Mouse (Mus musculus): Measurements from ENCODE around the gene Xxylt1. TPM values are rescaled to one million over a fixed set of nuclear protein-coding genes. Genes with fewer than 3 reads are reported as not detected.
A peak's percentile ranks its signal among the peaks of the same experiment; 100 is the strongest.

Xxylt1 gene
- polyA plus RNA-seq, 1 experiment from 2014 or later = 11.7 TPM

DNA sequence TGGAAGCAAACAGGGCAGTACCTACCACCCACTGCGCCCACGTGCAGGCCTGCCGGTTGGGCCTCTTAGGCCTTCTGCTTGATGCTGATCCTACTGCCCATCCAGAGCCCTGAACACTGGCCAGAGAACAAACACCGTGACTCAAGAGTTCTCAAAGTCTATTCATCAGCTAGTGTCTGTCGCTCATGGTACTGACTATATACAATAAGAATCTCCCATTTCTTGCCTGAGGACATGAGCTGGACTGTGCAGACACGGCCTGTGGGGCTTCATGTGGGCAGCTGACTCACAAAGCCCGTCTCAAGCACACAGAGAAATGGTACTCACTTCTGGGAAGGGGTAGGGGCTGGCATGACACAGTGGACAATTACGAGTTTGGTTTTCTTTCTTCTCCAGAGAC, 125.1 kb downstream of the Xxylt1 start:
- no peak overlapping the region for H3K9ac ChIP-seq (ENCODE audit: low read length)
- no peaks in the 10 kb centered on the region for H3K9me3 ChIP-seq (ENCODE audit: control insufficient read depth, low read length)
- H3K27ac ChIP-seq (ENCODE audit: low read depth, low read length) = no peak overlapping the region
- ATAC-seq (ENCODE audit: low FRiP score) = no peak
- no peaks in the 10 kb centered on the region for H3K4me1 ChIP-seq (ENCODE audit: control insufficient read depth, insufficient read depth, low read length)
- no peak for DNase-seq (ENCODE audit: low spot score, missing footprints)
- no peaks in the 10 kb centered on the region for H3K36me3 ChIP-seq (ENCODE audit: control insufficient read depth, insufficient read depth, low read length)
- H3K4me3 ChIP-seq (ENCODE audit: low read depth, low read length) = no peak overlapping the region
- H3K27me3 ChIP-seq (ENCODE audit: control insufficient read depth, insufficient read depth, low read length) = no peaks in the 10 kb centered on the region
- 91% methylated on average over 8 of the region's 8 CpGs for WGBS
- H3K4me2 ChIP-seq = no peak overlapping the region

DNA sequence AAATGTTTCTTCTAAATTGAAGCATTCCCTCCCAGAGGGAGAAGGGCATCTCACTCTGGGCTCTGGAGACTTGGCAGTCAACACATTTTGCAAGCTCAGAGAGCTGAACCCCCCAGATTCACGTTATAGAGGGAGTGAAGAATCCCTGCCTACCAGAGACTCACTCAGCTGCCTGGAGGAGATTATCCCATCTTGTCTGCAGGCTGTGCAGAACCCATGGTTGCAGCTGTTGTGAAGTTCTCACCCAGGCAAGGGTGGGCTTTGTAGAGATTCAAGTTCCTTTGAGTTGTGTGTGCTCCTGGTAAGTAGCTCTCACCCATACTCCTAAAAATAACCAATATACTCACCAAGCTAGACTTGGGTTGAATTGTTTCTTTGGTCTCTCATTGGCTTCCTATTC, 132.6 kb downstream of the Xxylt1 start:
- Histone ChIP-seq H3K27ac (ENCODE audit: low read depth, low read length) (no peak overlapping the region), H3K4me2 (no peak overlapping the region), H3K4me3 (ENCODE audit: low read depth, low read length) (no peak overlapping the region), H3K9ac (ENCODE audit: low read length) (no peak overlapping the region), H3K9me3 (ENCODE audit: control insufficient read depth, low read length) (no peaks in the 10 kb centered on the region; the same call in 1 of the 2 replicates), H3K36me3 (ENCODE audit: control insufficient read depth, insufficient read depth, low read length) (no peaks in the 10 kb centered on the region), H3K4me1 (ENCODE audit: control insufficient read depth, insufficient read depth, low read length) (no peaks in the 10 kb centered on the region), H3K27me3 (ENCODE audit: control insufficient read depth, insufficient read depth, low read length) (no peaks in the 10 kb centered on the region)
- DNase-seq (ENCODE audit: low spot score, missing footprints) = no peak
- WGBS = 62% methylated on average over 1 of the region's 1 CpGs
- ATAC-seq (ENCODE audit: low FRiP score) = no peak

DNA sequence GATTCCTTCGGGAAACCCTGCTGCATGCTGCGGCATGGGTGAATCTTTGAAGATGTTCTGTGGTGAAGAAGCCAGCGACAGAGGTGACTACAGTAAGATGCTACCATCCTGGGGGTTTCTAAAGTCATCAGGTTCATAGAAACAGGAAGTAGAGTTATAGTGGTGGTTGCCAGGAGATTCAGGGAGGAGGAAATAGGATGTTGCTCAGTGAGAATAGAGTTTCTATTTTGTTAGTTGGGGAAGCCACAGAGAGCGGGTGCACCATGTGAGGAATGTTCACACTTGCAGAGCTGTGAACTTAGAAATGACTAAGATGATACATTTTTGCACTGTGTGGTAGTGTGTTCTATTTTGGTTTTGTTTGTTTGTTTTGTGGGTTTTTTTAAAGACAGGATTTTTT, 133.0 kb downstream of the Xxylt1 start:
- ATAC-seq (ENCODE audit: low FRiP score) (no peak), DNase-seq (ENCODE audit: low spot score, missing footprints) (no peak)
- H3K4me3 ChIP-seq (ENCODE audit: low read depth, low read length) = no peak overlapping the region
- no peak overlapping the region for H3K4me2 ChIP-seq
- H3K36me3 ChIP-seq (ENCODE audit: control insufficient read depth, insufficient read depth, low read length) = no peaks in the 10 kb centered on the region
- no peaks in the 10 kb centered on the region; the same call in 1 of the 2 replicates for H3K9me3 ChIP-seq (ENCODE audit: control insufficient read depth, low read length)
- 97% methylated on average over 4 of the region's 4 CpGs for WGBS
- H3K27me3 ChIP-seq (ENCODE audit: control insufficient read depth, insufficient read depth, low read length) = no peaks in the 10 kb centered on the region
- no peak overlapping the region for H3K27ac ChIP-seq (ENCODE audit: low read depth, low read length)
- H3K4me1 ChIP-seq (ENCODE audit: control insufficient read depth, insufficient read depth, low read length) = no peaks in the 10 kb centered on the region
- H3K9ac ChIP-seq (ENCODE audit: low read length) = no peak overlapping the region

- Histone ChIP-seq H3K9me3 (ENCODE audit: control insufficient read depth, low read length) (no peaks in the 10 kb centered on the region; the same call in 1 of the 2 replicates), H3K36me3 (ENCODE audit: control insufficient read depth, insufficient read depth, low read length) (no peaks in the 10 kb centered on the region), H3K27ac (ENCODE audit: low read depth, low read length) (no peak overlapping the region), H3K27me3 (ENCODE audit: control insufficient read depth, insufficient read depth, low read length) (no peaks in the 10 kb centered on the region), H3K4me2 (no peak overlapping the region), H3K4me3 (ENCODE audit: low read depth, low read length) (no peak overlapping the region), H3K4me1 (ENCODE audit: control insufficient read depth, insufficient read depth, low read length) (peaks cover 2% of the 10 kb centered on the region; the same call in 1 of the 2 replicates), H3K9ac (ENCODE audit: low read length) (no peak overlapping the region)
- ATAC-seq (ENCODE audit: low FRiP score) = no peak
- DNase-seq (ENCODE audit: low spot score, missing footprints) = no peak
- WGBS = 82% methylated on average over 8 of the region's 8 CpGs
These were observed 136.3 kb downstream of the Xxylt1 start for GRCm38 (mm10) chr16:30944886-30945285.

GRCm38 (mm10) chr16:30943919-30944318, 137.3 kb downstream of the Xxylt1 start:
- H3K9me3 ChIP-seq (ENCODE audit: control insufficient read depth, low read length) = no peaks in the 10 kb centered on the region; the same call in 1 of the 2 replicates
- WGBS = 83% methylated on average over 4 of the region's 4 CpGs
- H3K36me3 ChIP-seq (ENCODE audit: control insufficient read depth, insufficient read depth, low read length) = no peaks in the 10 kb centered on the region
- H3K9ac ChIP-seq (ENCODE audit: low read length) = no peak overlapping the region
- H3K27me3 ChIP-seq (ENCODE audit: control insufficient read depth, insufficient read depth, low read length) = no peaks in the 10 kb centered on the region
- H3K4me3 ChIP-seq (ENCODE audit: low read depth, low read length) = no peak overlapping the region
- DNase-seq (ENCODE audit: low spot score, missing footprints) (no peak), ATAC-seq (ENCODE audit: low FRiP score) (no peak)
- H3K27ac ChIP-seq (ENCODE audit: low read depth, low read length) = no peak overlapping the region
- peaks cover 6% of the 10 kb centered on the region; the same call in 1 of the 2 replicates for H3K4me1 ChIP-seq (ENCODE audit: control insufficient read depth, insufficient read depth, low read length)
- no peak overlapping the region for H3K4me2 ChIP-seq

DNA sequence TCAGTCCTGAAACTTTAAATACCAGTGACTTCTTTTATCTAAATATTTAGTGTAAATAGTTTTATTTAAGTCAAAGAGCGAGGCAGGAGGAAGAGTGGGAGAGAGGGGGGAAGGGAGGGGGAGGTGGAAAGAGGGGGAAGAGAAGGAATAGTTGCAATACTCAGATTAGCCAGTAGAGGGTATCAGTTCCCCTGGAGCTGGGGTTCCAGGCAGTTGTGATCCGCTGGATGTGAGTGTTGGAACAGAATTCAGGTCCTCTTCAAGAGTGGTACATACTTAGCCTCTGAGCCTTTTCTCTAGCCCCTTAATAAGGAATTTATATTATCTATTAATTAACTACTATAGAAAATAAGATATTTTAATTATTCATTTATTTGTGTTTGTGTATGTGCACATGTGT, 140.5 kb downstream of the Xxylt1 start:
- Histone ChIP-seq H3K9ac (ENCODE audit: low read length) (no peak overlapping the region), H3K27me3 (ENCODE audit: control insufficient read depth, insufficient read depth, low read length) (no peaks in the 10 kb centered on the region), H3K4me3 (ENCODE audit: low read depth, low read length) (no peak overlapping the region), H3K4me1 (ENCODE audit: control insufficient read depth, insufficient read depth, low read length) (peaks cover 6% of the 10 kb centered on the region; the same call in 1 of the 2 replicates), H3K36me3 (ENCODE audit: control insufficient read depth, insufficient read depth, low read length) (no peaks in the 10 kb centered on the region), H3K9me3 (ENCODE audit: control insufficient read depth, low read length) (no peaks in the 10 kb centered on the region), H3K27ac (ENCODE audit: low read depth, low read length) (no peak overlapping the region), H3K4me2 (no peak overlapping the region)
- DNase-seq (ENCODE audit: low spot score, missing footprints) = no peak
- 70% methylated on average over 2 of the region's 2 CpGs for WGBS
- ATAC-seq (ENCODE audit: low FRiP score) = no peak

GRCm38 (mm10) chr16:30939903-30940302, 141.3 kb downstream of the Xxylt1 start:
- H3K27ac ChIP-seq (ENCODE audit: low read depth, low read length) = no peak overlapping the region
- DNase-seq (ENCODE audit: low spot score, missing footprints) = no peak

GRCm38 (mm10) chr16:30939210-30939609, 142.0 kb downstream of the Xxylt1 start:
- no peak for DNase-seq (ENCODE audit: low spot score, missing footprints)
- no peaks in the 10 kb centered on the region for H3K36me3 ChIP-seq (ENCODE audit: control insufficient read depth, insufficient read depth, low read length)
- no peaks in the 10 kb centered on the region for H3K9me3 ChIP-seq (ENCODE audit: control insufficient read depth, low read length)

More at GRCm38 (mm10) chr16:30939903-30940302, 141.3 kb downstream of the Xxylt1 start:
- ATAC-seq (ENCODE audit: low FRiP score) = 0 out of 2 replicates have a peak, but pooled peaks have one; percentile 11
- no peaks in the 10 kb centered on the region for H3K27me3 ChIP-seq (ENCODE audit: control insufficient read depth, insufficient read depth, low read length)
- 4% methylated on average over 3 of the region's 3 CpGs for WGBS
- no peak overlapping the region for H3K9ac ChIP-seq (ENCODE audit: low read length)
- peaks cover 6% of the 10 kb centered on the region; the same call in 1 of the 2 replicates for H3K4me1 ChIP-seq (ENCODE audit: control insufficient read depth, insufficient read depth, low read length)
- no peak overlapping the region for H3K4me2 ChIP-seq
- H3K4me3 ChIP-seq (ENCODE audit: low read depth, low read length) = no peak overlapping the region
- no peaks in the 10 kb centered on the region for H3K36me3 ChIP-seq (ENCODE audit: control insufficient read depth, insufficient read depth, low read length)
- no peaks in the 10 kb centered on the region for H3K9me3 ChIP-seq (ENCODE audit: control insufficient read depth, low read length)

DNA sequence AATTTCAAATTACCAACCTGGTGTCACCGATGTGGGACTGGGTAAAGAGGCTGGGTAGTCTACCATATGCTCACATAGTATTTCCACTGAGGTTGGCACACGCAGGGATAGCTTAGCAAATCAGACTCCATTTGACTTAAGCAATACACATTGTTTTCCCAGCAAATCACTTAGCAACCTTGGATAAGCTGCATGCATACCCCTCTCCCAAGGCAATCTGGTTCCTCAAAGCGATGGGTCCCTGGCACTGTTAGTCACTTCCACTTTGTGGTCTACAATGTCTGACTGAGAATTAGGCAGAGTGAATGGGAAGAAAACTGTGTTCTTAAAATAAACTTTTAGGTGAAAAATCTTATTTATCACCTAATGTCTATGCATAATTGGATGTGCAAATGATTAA, 142.6 kb downstream of the Xxylt1 start:
- Histone ChIP-seq H3K4me1 (ENCODE audit: control insufficient read depth, insufficient read depth, low read length) (peaks cover 6% of the 10 kb centered on the region; the same call in 1 of the 2 replicates), H3K9ac (ENCODE audit: low read length) (no peak overlapping the region), H3K4me2 (no peak overlapping the region), H3K27me3 (ENCODE audit: control insufficient read depth, insufficient read depth, low read length) (no peaks in the 10 kb centered on the region), H3K4me3 (ENCODE audit: low read depth, low read length) (no peak overlapping the region), H3K9me3 (ENCODE audit: control insufficient read depth, low read length) (no peaks in the 10 kb centered on the region), H3K36me3 (ENCODE audit: control insufficient read depth, insufficient read depth, low read length) (no peaks in the 10 kb centered on the region), H3K27ac (ENCODE audit: low read depth, low read length) (no peak overlapping the region)
- 88% methylated on average over 3 of the region's 3 CpGs for WGBS
- no peak for ATAC-seq (ENCODE audit: low FRiP score)
- DNase-seq (ENCODE audit: low spot score, missing footprints) = no peak

More at GRCm38 (mm10) chr16:30939210-30939609, 142.0 kb downstream of the Xxylt1 start:
- Histone ChIP-seq H3K4me3 (ENCODE audit: low read depth, low read length) (no peak overlapping the region), H3K4me2 (no peak overlapping the region), H3K9ac (ENCODE audit: low read length) (no peak overlapping the region), H3K27ac (ENCODE audit: low read depth, low read length) (no peak overlapping the region), H3K4me1 (ENCODE audit: control insufficient read depth, insufficient read depth, low read length) (peaks cover 6% of the 10 kb centered on the region; the same call in 1 of the 2 replicates), H3K27me3 (ENCODE audit: control insufficient read depth, insufficient read depth, low read length) (no peaks in the 10 kb centered on the region)
- 78% methylated on average over 8 of the region's 8 CpGs for WGBS
- ATAC-seq (ENCODE audit: low FRiP score) = no peak
